In genomic region chr8:30289169-30289568, GRCm38 (mm10) we compare ENCODE assay signal across 18 mouse cellular contexts.
A peak's percentile ranks its signal among the peaks of the same experiment; 100 is the strongest.
DNase-seq lines count a peak whose midpoint lies in the region; ATAC-seq and TF ChIP-seq lines count a peak whose summit lies in the region.
"Had no signal": no experiment of that assay in that cellular context is flagged by ENCODE, and none has a peak within 500 bp of the region (broad histone marks: within the 10 kb centered on the region; RNA-seq: fewer than 3 reads in every experiment).

No protein-coding gene starts in this region.

- no peaks in the 10 kb centered on the region for H3K9me3 ChIP-seq in forebrain, embryonic 13.5 days (replicated peaks)
- no peaks in the 10 kb centered on the region for H3K9me3 ChIP-seq in forebrain, embryonic 10.5 days
- H3K9me3 ChIP-seq: heart, embryonic 12.5 days; stomach, embryonic 15.5 days had no signal

- no peak overlapping the region for H3K9ac ChIP-seq in forebrain, embryonic 13.5 days
- H3K9ac ChIP-seq: heart, embryonic 12.5 days; liver, embryonic 14.5 days; stomach, embryonic 15.5 days had no signal

- H3K27me3 ChIP-seq in forebrain, embryonic 13.5 days: no peaks in the 10 kb centered on the region
- no peaks in the 10 kb centered on the region for H3K27me3 ChIP-seq in forebrain, embryonic 10.5 days (ENCODE audit: poor library complexity, severe bottlenecking)
- H3K27me3 ChIP-seq in cerebellum, adult 2 months (ENCODE audit: control insufficient read depth, insufficient read depth, low read length): no peaks in the 10 kb centered on the region
- H3K27me3 ChIP-seq: heart, embryonic 12.5 days; stomach, embryonic 15.5 days had no signal

- 0 out of 2 replicates have a peak, but pooled peaks cover 6% of the 10 kb centered on the region for H3K4me1 ChIP-seq in forebrain, embryonic 13.5 days
- 0 out of 2 replicates have a peak, but pooled peaks cover 3% of the 10 kb centered on the region for H3K4me1 ChIP-seq in forebrain, embryonic 10.5 days
- no peaks in the 10 kb centered on the region for H3K4me1 ChIP-seq in cerebellum, adult 2 months (ENCODE audit: control insufficient read depth, insufficient read depth, low read length)
- H3K4me1 ChIP-seq: heart, embryonic 12.5 days; stomach, embryonic 15.5 days had no signal

- ATAC-seq in forebrain, embryonic 13.5 days: peak; percentile 51; the same call in 1 of the 2 replicates

- no peak for DNase-seq in forebrain, embryonic 10.5 days (ENCODE audit: extremely low spot score, low spot score)
- DNase-seq in right cerebral cortex, adult 2 months (ENCODE audit: low spot score in 2 of 2): peak; percentile 41 to 49
- DNase-seq in right cerebral cortex, postnatal 4 days: no peak
- peak; percentile 8 to 12 for DNase-seq in left cerebral cortex, adult 2 months (ENCODE audit: extremely low spot score in 1 of 2, low spot score in 2 of 2)
- DNase-seq in lung, postnatal 10 days: no peak
- no peak for DNase-seq in cerebellum, adult 2 months
- DNase-seq in heart, adult 18-20 months: no peak
- DNase-seq: cerebellum, adult 9-10 months; gastrocnemius, postnatal 10 days; heart, postnatal 4 days; lung, postnatal 14 days; thymus, postnatal 25 days had no signal

- no peak for TF ChIP-seq CTCF in left cerebral cortex, adult 2 months (IDR thresholded peaks at IDR 0.05)
- TF ChIP-seq CTCF in cerebellum, adult 2 months (IDR thresholded peaks at IDR 0.05; ENCODE audit: borderline replicate concordance, insufficient read depth, low read depth, low read length): no peak

- no peak overlapping the region for H3K27ac ChIP-seq in forebrain, embryonic 13.5 days
- no peak overlapping the region for H3K27ac ChIP-seq in forebrain, embryonic 10.5 days
- H3K27ac ChIP-seq in left cerebral cortex, adult 2 months: no peak overlapping the region
- H3K27ac ChIP-seq in cerebellum, adult 2 months (ENCODE audit: insufficient read depth, low read length): no peak overlapping the region
- H3K27ac ChIP-seq: kidney, postnatal 0 days; liver, embryonic 14.5 days; stomach, embryonic 15.5 days had no signal

- intact Hi-C loops in left cerebral cortex, adult 2 months (cut with DNase I): no loop called here

- no peak for TF ChIP-seq POLR2A in cerebellum, adult 2 months (IDR thresholded peaks at IDR 0.05; ENCODE audit: borderline replicate concordance, insufficient read depth, low read length)

- no peaks in the 10 kb centered on the region for H3K36me3 ChIP-seq in forebrain, embryonic 13.5 days (ENCODE audit: poor library complexity, severe bottlenecking)
- no peaks in the 10 kb centered on the region for H3K36me3 ChIP-seq in forebrain, embryonic 10.5 days (replicated peaks)
- H3K36me3 ChIP-seq: heart, embryonic 12.5 days; stomach, embryonic 15.5 days had no signal

- H3K4me3 ChIP-seq in forebrain, embryonic 13.5 days: no peak overlapping the region
- no peak overlapping the region for H3K4me3 ChIP-seq in forebrain, embryonic 10.5 days
- H3K4me3 ChIP-seq in left cerebral cortex, adult 2 months: no peak overlapping the region
- H3K4me3 ChIP-seq in cerebellum, adult 2 months (replicated peaks; ENCODE audit: insufficient read depth, low read depth, low read length): no peak overlapping the region
- H3K4me3 ChIP-seq: erythroblast, embryonic 14.5 days; heart, embryonic 12.5 days; stomach, embryonic 15.5 days had no signal

- WGBS in forebrain, embryonic 13.5 days: 36% methylated on average over 4 of the region's 4 CpGs
- 69% methylated on average over 4 of the region's 4 CpGs for WGBS in forebrain, embryonic 10.5 days
- 23% methylated on average over 4 of the region's 4 CpGs for WGBS in cerebellum, adult 2 months

- no peak overlapping the region for H3K4me2 ChIP-seq in forebrain, embryonic 13.5 days
- H3K4me2 ChIP-seq: heart, embryonic 12.5 days; stomach, embryonic 15.5 days had no signal

Comparison
In these comparisons a context has a peak if more than half of its experiments do, and no peak if none do; other contexts are left out.
1. DNase-seq: peak in right cerebral cortex, adult 2 months (2 of 2) and left cerebral cortex, adult 2 months (2 of 2); none in forebrain, embryonic 10.5 days (single experiment), right cerebral cortex, postnatal 4 days (single experiment), lung, postnatal 10 days (single experiment), cerebellum, adult 2 months (0 of 2) and heart, adult 18-20 months (0 of 2).